Mouse (Mus musculus) gastrocnemius, adult 2 months (tissue): ENCODE measurements around the gene Ptprt. TPM values are rescaled to one million over a fixed set of nuclear protein-coding genes. Genes with fewer than 3 reads are reported as not detected.
"Not testable (repeated sequence)": the region's sequence is repeated elsewhere in the genome, so short reads cannot be mapped to it uniquely, and the experiment has no call there.

Experiments used
- DNase-seq: peaks from one replicate; pipeline ENCODE4 v3.0.0; 2022
- H3K27ac ChIP-seq: fragments of 200-600 bp; 2 replicates; pipeline ENCODE4 v1.8.1; 2022; ENCODE audit warnings: mild to moderate bottlenecking
- H3K4me3 ChIP-seq: fragments of 200-600 bp; 2 replicates; pipeline ENCODE4 v1.8.1; 2022; ENCODE audit warnings: mild to moderate bottlenecking, moderate library complexity
- CTCF ChIP-seq: fragments of 200-600 bp; IDR thresholded peaks from 2 replicates; pipeline ENCODE4 v1.8.1; 2022; ENCODE audit warnings: antibody characterized with exemption, mild to moderate bottlenecking, moderate library complexity
- intact Hi-C: fragments of 180-260 bp; cut with DNase I; formaldehyde crosslinking; loops from one replicate; pipeline ENCODE4 v1.15.1; 2025
- total RNA-seq, 2 experiments: library from RNA; stranded (reverse); gene quantifications; 2 replicates each; pipeline ENCODE4 v1.2.3; 2021

The Ptprt gene
- total RNA-seq, 2 experiments from 2014 or later: 0.18 to 0.92 TPM

DNA sequence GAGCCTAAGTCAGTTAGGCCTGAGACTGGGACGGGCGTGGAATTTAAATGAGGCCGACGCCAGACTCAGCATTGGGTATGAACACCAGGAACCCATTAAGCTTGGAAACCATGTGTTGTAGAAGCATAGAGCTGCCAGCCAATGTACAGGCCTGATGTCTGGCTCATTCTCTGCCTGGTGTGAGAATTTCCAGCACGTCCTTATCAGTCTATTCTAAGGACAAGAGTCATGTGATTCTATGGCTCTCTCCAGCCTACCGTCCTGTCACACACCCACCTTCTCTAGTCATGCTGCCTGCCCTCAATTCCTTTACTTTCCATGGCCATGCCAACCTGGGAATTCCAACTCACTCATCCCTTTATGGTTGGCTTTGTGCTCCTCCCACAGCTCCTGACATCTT lies 450.4 kb downstream of the Ptprt start:
- intact Hi-C loops: no loop called here
- Histone ChIP-seq H3K4me3 (no peak overlapping the region), H3K27ac (no peak overlapping the region)
- no peak for TF ChIP-seq CTCF
- no peak for DNase-seq

DNA sequence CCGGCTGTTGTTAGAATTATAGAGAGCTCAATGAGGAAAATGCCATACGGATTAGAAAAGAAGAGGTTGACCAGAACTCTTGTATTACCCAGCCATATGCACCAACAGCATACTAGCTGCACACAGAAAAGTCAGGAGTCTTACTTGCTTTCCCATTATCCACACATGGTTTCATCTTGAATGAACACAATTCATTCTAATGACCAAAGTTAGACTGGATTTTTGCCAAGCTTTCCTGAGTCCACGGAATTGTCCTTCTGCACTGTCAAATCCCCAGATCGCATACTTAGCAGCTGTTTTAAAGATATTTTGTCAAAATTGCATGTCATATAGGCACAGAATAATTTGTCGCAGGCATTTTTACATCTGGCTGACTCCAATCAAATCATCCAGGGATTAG lies 463.6 kb downstream of the Ptprt start:
- no peak overlapping the region for H3K4me3 ChIP-seq
- H3K27ac ChIP-seq: no peak overlapping the region
- intact Hi-C loops: no loop called here
- TF ChIP-seq CTCF: no peak
- no peak for DNase-seq

DNA sequence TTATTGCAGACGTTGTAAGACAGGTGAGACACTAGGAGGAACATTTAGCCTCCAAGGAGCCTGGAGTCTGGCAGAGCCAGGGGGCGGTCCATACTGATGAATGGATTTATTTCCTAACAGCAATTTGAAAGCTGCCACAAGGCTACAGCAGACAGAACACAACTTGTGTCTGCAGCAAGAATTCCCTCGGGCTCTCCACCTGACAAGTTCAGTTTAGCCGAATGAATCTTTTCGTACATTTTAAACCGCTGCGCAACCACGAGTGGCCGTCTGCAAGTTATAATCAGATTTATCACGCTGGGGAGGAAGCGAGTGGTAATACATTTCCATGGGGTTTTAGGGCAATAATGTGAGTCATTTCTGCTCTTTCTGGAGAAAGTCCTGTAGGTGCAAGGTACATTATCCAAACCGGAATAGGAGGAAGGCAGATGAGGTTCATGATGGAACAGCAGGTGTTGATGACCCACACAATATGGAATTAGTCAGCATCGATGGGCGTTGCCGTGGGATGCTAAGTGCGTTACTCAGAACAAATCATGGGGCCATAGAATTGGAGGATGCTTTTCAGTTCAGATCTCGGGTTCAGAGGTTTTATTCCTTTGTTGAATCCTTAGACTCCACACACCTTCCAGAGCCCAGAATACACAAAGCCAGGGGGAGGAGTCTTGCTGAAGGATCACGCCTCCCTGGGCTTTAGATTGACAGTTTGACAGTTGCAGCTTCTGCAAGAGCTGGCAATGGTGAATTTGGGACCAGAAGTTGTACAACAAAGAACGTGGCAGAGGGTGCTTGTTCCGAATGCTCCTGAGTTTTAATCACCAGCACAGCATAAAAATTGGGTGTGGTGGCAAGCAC lies 478.1 kb downstream of the Ptprt start:
- intact Hi-C loops: no loop called here
- H3K27ac ChIP-seq: no peak overlapping the region
- H3K4me3 ChIP-seq: no peak overlapping the region
- no peak for DNase-seq
- TF ChIP-seq CTCF: no peak

DNA sequence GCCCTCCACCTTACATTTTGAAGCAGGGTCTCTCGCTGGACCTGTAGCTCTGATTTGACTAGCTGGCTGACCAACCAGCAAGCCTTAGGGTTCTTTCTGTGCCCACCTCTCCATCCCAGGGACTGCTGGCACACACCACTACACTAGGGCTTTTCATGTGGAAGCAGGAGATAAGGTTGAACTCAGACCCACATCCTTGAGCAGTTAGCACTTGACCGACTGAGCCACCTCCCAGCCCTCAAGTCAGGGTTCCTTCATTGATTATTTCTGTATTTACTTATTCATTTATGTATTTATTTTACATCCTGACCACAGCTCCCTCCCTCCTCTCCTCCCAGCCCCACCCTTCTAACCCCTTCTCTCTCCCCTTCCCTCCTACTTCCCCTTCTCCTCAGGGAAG lies 479.1 kb downstream of the Ptprt start:
- intact Hi-C loops: no loop called here

DNA sequence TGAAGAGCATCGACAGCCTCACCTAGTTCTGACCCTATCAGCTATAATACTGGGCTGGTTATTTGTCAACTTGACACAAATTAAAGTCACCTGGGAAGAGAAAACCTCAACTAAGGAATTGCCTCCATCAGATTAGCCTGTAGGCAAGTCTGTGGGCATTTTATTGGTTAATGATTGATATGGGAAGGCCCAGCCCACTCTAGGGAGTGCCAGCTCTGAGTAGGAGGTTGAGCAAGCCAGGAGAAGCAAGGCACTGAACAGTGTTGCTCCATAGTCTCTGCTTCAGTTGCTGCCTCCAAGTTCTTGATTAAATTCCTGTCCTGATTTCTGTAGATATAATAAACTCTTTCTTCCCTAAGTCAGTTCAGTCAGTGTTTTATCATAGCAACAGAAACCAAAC lies 488.4 kb downstream of the Ptprt start:
- intact Hi-C loops: no loop called here
- no peak overlapping the region for H3K27ac ChIP-seq
- TF ChIP-seq CTCF: no peak
- DNase-seq: no peak
- no peak overlapping the region for H3K4me3 ChIP-seq

More for the DNA sequence above, 479.1 kb downstream of the Ptprt start:
- Histone ChIP-seq H3K4me3 (no peak overlapping the region), H3K27ac (no peak overlapping the region)
- no peak for DNase-seq
- no peak for TF ChIP-seq CTCF

DNA sequence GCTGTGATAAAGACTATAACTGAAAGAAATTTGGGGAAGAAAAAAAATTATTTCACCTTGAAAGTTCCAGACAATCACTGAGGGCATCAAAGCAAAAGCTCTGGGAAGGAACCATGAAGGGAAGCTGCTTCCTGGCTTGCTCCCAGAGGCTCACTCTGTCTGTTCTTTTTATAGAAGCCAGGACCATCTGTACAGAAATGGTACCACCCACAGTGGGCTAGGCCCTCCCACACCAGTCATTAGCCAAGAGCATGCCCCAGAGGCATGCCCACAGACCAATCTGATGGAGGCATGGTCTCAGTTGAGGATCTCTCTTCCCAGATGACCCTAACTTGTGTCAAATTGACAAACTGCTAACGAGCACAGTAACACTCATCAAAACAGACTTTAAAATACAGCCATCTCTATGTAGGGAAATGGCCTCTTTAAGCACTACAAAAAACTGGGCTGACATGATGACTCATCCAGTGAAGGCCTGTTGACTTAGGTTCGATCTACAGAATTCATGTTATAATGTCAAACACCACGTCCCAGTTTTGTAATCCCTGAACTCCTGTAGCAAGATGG lies 519.0 kb downstream of the Ptprt start:
- no peak overlapping the region for H3K27ac ChIP-seq
- no peak for TF ChIP-seq CTCF
- intact Hi-C loops: no loop called here
- DNase-seq: no peak
- H3K4me3 ChIP-seq: no peak overlapping the region

DNA sequence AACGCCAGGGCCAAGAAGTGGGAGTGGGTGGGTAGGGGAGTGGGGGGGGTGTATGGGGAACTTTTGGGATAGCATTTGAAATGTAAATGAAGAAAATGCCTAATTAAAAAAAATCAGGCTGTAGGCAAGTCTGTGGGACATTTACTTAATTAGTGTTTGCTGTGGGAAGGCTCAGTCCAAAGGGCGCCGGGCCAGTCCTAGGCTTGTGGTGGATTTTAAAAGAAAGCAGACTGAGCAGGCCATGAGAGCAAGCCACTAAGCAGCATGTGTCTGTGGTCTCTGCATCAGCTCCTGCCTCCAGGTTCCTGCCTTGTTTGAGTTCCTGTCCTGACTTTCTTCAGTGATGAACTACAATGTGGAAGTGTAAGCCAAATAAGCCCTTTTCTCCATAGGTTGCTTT lies 524.8 kb downstream of the Ptprt start:
- H3K27ac ChIP-seq, H3K4me3 ChIP-seq, DNase-seq, intact Hi-C loops: not testable (repeated sequence)

DNA sequence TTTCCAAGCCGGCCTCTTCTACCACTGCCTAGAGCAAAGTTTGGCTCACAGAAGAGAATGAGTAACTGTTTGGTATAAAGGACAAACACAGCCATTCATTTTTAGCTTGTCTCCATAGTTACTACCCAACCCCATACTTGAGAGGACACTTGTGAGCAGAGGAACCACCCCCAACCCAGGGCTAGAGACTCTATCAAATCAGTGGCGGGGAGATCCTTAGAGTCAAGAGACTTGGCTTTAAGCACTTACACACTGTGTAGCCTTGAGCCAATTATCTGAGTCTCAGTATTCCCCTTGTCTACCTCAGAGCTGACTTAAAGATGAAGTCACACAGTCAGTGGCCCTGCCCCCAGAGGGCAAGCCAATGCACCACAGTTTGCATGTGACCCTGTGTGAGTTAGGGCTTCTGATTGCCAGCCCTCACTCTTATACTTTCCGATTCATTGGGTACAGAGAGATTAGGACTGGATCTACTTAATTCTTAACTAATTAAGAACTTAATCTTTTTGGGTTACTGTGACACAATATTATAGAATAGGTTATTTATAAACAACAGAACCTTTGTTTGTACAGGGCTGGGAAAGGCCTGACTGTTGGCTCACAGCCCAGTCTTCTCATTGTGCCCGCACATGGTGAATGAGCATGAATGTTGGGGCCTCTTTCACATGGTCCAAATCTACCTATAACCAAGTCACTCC lies 529.2 kb downstream of the Ptprt start:
- no peak for TF ChIP-seq CTCF
- intact Hi-C loops: no loop called here
- DNase-seq: no peak

DNA sequence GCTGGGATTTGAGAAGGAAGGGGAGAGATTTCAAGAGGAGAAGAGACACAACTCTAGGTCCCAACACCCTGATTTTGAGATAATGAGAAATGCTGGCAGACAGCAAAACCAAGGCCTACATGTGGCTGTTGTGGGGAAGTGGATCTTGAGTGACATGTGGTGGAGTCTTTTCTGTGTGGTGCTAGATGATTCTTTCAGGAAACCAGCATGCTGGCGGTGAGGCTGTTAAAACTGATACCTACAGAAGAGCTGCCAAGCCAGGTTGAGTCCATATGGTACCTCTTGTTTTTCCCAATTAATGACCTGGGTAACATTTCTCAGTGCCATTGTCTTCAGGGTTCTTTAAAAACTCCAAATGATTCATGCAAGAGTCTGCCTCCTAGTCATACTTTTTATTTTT lies 531.1 kb downstream of the Ptprt start:
- TF ChIP-seq CTCF: no peak
- intact Hi-C loops: no loop called here

More for the DNA sequence above, 529.2 kb downstream of the Ptprt start:
- Histone ChIP-seq H3K27ac (no peak overlapping the region), H3K4me3 (no peak overlapping the region)

DNA sequence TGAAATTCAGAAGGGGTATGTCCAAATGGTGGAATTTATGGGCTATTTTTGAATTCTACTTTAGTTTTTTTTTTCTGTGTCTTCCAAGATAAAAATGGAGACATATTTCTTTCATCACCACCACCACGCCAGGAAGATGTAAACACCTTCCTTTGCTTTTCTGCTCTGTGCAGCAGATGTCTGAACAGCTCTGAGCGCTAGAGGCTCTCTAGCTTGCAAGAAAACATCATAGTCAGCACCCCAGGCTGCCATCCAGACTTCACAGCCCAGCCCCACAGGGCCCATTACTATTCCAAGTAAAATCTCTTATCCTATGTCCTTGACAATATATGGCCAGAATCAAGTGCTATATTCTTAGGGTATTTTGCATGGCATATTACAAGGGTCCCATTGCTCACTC lies 542.9 kb downstream of the Ptprt start:
- TF ChIP-seq CTCF: no peak
- Histone ChIP-seq H3K4me3 (no peak overlapping the region), H3K27ac (no peak overlapping the region)
- intact Hi-C loops: no loop called here
- no peak for DNase-seq

More for the DNA sequence above, 531.1 kb downstream of the Ptprt start:
- Histone ChIP-seq H3K4me3 (no peak overlapping the region), H3K27ac (no peak overlapping the region)
- no peak for DNase-seq

DNA sequence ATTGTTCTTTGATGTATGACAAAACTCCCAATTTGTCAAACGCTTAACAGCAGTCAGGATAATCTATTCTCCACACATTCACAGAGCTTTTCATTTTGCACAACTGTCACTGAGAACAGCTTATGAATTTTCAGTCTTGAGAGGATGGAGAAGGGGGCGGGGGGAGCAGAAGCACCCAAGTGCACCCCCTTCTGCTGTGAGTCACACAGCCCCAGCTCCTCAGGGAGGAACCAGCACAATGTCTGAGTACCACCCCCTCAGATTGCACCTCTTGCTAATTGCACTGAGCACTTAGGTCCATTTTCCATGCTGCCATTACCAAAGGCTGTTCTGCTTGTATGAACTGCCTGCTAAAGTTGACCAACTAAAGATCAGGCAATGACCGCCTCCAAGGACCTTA lies 578.6 kb downstream of the Ptprt start:
- TF ChIP-seq CTCF: no peak
- Histone ChIP-seq H3K4me3 (no peak overlapping the region), H3K27ac (no peak overlapping the region)
- intact Hi-C loops: no loop called here
- no peak for DNase-seq

DNA sequence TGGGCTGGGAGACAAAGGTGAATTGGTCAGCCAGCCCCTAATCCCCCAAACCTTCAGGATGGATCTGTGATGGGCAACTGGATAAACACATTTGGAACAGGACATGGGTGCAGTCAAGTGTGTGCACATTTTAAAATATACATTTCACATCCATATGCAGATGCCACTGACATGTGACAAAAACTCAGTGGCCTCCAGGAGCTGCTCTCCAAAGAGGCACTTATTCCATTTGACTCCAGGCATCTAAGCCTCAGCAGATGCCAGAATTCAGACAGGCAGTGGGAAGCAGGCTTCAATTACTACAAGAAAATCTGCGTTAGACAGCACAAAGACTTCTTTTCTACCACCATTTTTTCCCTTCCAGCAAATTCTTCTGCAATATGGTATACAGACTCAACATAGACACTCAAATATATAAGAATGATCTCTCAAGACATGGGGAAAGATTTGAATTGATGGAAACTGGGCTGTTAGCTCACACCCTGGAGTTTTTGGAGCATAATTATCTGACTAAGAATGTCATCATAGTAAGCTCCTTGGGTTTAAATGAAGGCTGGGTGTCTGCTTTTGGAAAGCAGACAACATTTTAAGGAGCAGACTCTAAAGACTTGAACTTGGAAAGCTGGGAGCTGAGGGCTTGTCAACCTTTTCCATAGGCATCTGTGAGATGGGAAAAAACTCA lies 580.1 kb downstream of the Ptprt start:
- TF ChIP-seq CTCF: no peak
- intact Hi-C loops: no loop called here
- Histone ChIP-seq H3K27ac (no peak overlapping the region), H3K4me3 (no peak overlapping the region)
- DNase-seq: no peak
